Mouse (Mus musculus) stomach, embryonic 14.5 days (tissue): ENCODE results near the gene Stx1a. TPM values are rescaled to one million over a fixed set of nuclear protein-coding genes. Genes with fewer than 3 reads are reported as not detected.
A peak's percentile ranks its signal among the peaks of the same experiment; 100 is the strongest.
"Not testable (repeated sequence)": the region's sequence is repeated elsewhere in the genome, so short reads cannot be mapped to it uniquely, and the experiment has no call there.

ENCODE experiments used
- ATAC-seq: fragments of 200-750 bp; cut with Nextera tagmentation; 2 replicates; pipeline ENCODE4 v1.8.0; 2017; ENCODE audit warnings: low read depth, moderate TSS enrichment; ENCODE audit not compliant: insufficient number of reproducible peaks, insufficient read depth, low FRiP score
- H3K27ac ChIP-seq: fragments of 300-500 bp; sonication (generic); 2 replicates; pipeline ENCODE4 v1.5.1; 2014; ENCODE audit warnings: mild to moderate bottlenecking, low read length, moderate library complexity, mixed read lengths
- H3K27me3 ChIP-seq: fragments of 300-500 bp; sonication (generic); 2 replicates; pipeline ENCODE4 v1.6.1; 2014; ENCODE audit warnings: low read length, control low read depth, mixed read lengths; ENCODE audit not compliant: control insufficient read depth, insufficient read depth
- H3K36me3 ChIP-seq: fragments of 300-500 bp; sonication (generic); 2 replicates; pipeline ENCODE4 v1.6.1; 2014; ENCODE audit warnings: mild to moderate bottlenecking, control low read depth, low read length, moderate library complexity, mixed read lengths; ENCODE audit not compliant: control insufficient read depth, insufficient read depth
- H3K4me1 ChIP-seq: fragments of 300-500 bp; sonication (generic); 2 replicates; pipeline ENCODE4 v1.6.1; 2014; ENCODE audit warnings: low read length, control low read depth, mixed read lengths; ENCODE audit not compliant: control insufficient read depth, insufficient read depth
- H3K4me2 ChIP-seq: fragments of 300-500 bp; sonication (generic); replicated peaks from 2 replicates; pipeline ENCODE4 v1.6.1; 2014; ENCODE audit warnings: low read depth, low read length, control low read depth
- H3K4me3 ChIP-seq: fragments of 300-500 bp; sonication (generic); 2 replicates; pipeline ENCODE4 v1.5.1; 2014; ENCODE audit warnings: low read depth, low read length, control low read depth
- H3K9ac ChIP-seq: fragments of 300-500 bp; sonication (generic); replicated peaks from 2 replicates; pipeline ENCODE4 v1.6.1; 2014; ENCODE audit warnings: low read depth, mild to moderate bottlenecking, control low read depth, low read length, moderate library complexity, mixed read lengths
- H3K9me3 ChIP-seq: fragments of 300-500 bp; sonication (generic); 2 replicates; pipeline ENCODE4 v1.6.1; 2016; ENCODE audit warnings: low read depth, low read length, control low read depth; ENCODE audit not compliant: control insufficient read depth
- WGBS: fragments of 180-500 bp; shearing (Covaris S2); extraction: QIAGEN DNeasy Blood & Tissue Kit; methylation state at CpG from one replicate; pipeline ENCODE4 v1.1.7; 2014; 5-methylcytosine and 5-hydroxymethylcytosine counted together
- polyA plus RNA-seq: library from polyadenylated mRNA; unstranded; fragments of >200 nt; fragmentation: Nextera tagmentation; extraction: Ambion mirVana; gene quantifications from 2 replicates; pipeline ENCODE4 v1.2.1, GENCODE M21; 2014

The Stx1a gene
- polyA plus RNA-seq, 1 experiment from 2014 or later, result 17.7 TPM

- Histone ChIP-seq H3K27me3 (no peaks in the 10 kb centered on the region), H3K4me1 (peaks cover 3% of the 10 kb centered on the region; the same call in 1 of the 2 replicates), H3K9me3 (no peaks in the 10 kb centered on the region), H3K36me3 (peaks cover 7% of the 10 kb centered on the region; the same call in 1 of the 2 replicates), H3K9ac (no peak overlapping the region), H3K27ac (no peak overlapping the region), H3K4me2 (no peak overlapping the region), H3K4me3 (no peak overlapping the region)
- ATAC-seq, result no peak
- WGBS, result 52% methylated on average over 6 of the region's 6 CpGs
These were observed 16.8 kb downstream of the Stx1a start for GRCm38 (mm10) chr5:135040059-135040458.

- WGBS, result 39% methylated on average over 11 of the region's 11 CpGs
- Histone ChIP-seq H3K9ac (no peak overlapping the region), H3K4me3 (no peak overlapping the region), H3K9me3 (no peaks in the 10 kb centered on the region), H3K36me3 (peaks cover 11% of the 10 kb centered on the region; the same call in 1 of the 2 replicates), H3K4me1 (no peaks in the 10 kb centered on the region), H3K27me3 (no peaks in the 10 kb centered on the region), H3K27ac (no peak overlapping the region), H3K4me2 (no peak overlapping the region)
- no peak for ATAC-seq
These were observed 17.5 kb downstream of the Stx1a start for GRCm38 (mm10) chr5:135040777-135041176.

- Histone ChIP-seq H3K4me2 (peak overlapping the region; percentile 14; the same call in 1 of the 2 replicates), H3K27ac (no peak overlapping the region), H3K4me3 (no peak overlapping the region), H3K36me3 (peaks cover 13% of the 10 kb centered on the region; the same call in 1 of the 2 replicates), H3K27me3 (no peaks in the 10 kb centered on the region), H3K4me1 (no peaks in the 10 kb centered on the region), H3K9ac (no peak overlapping the region), H3K9me3 (no peaks in the 10 kb centered on the region)
- WGBS, result 41% methylated on average over 21 of the region's 21 CpGs
- 0 out of 2 replicates have a peak, but pooled peaks have one; percentile 53 for ATAC-seq
These were observed 19.0 kb downstream of the Stx1a start for GRCm38 (mm10) chr5:135042105-135042788.

- Histone ChIP-seq H3K9ac (no peak overlapping the region), H3K36me3 (peaks cover 20% of the 10 kb centered on the region; the same call in 1 of the 2 replicates), H3K27me3 (no peaks in the 10 kb centered on the region), H3K9me3 (no peaks in the 10 kb centered on the region), H3K4me1 (no peaks in the 10 kb centered on the region), H3K4me2 (no peak overlapping the region), H3K27ac (no peak overlapping the region), H3K4me3 (no peak overlapping the region)
- no peak for ATAC-seq
- WGBS, result 90% methylated on average over 3 of the region's 3 CpGs
These were observed 21.3 kb downstream of the Stx1a start for GRCm38 (mm10) chr5:135044575-135044974.

- H3K9ac ChIP-seq, result no peak overlapping the region
- H3K36me3 ChIP-seq, result peaks cover 20% of the 10 kb centered on the region; the same call in 1 of the 2 replicates
- H3K4me2 ChIP-seq, result no peak overlapping the region
- H3K9me3 ChIP-seq, result no peaks in the 10 kb centered on the region
- H3K27me3 ChIP-seq, result no peaks in the 10 kb centered on the region
- H3K27ac ChIP-seq, result no peak overlapping the region
- no peaks in the 10 kb centered on the region for H3K4me1 ChIP-seq
- no peak for ATAC-seq
- H3K4me3 ChIP-seq, result no peak overlapping the region
- 92% methylated on average over 5 of the region's 5 CpGs for WGBS
These were observed 25.3 kb downstream of the Stx1a start for GRCm38 (mm10) chr5:135048539-135048938.

GRCm38 (mm10) chr5:135049268-135049667 is 26.0 kb downstream of the Stx1a start:
- not testable (repeated sequence) for ATAC-seq, H3K4me3 ChIP-seq, H3K4me1 ChIP-seq, H3K4me2 ChIP-seq, H3K27ac ChIP-seq, H3K27me3 ChIP-seq, H3K9ac ChIP-seq, H3K9me3 ChIP-seq
- H3K36me3 ChIP-seq, result peaks cover 27% of the 10 kb centered on the region; the same call in 1 of the 2 replicates
- WGBS, result 87% methylated on average over 6 of the region's 6 CpGs

- no peak for ATAC-seq
- H3K27me3 ChIP-seq, result no peaks in the 10 kb centered on the region
- peaks cover 36% of the 10 kb centered on the region; the same call in 1 of the 2 replicates for H3K36me3 ChIP-seq
- no peaks in the 10 kb centered on the region for H3K9me3 ChIP-seq
- no peak overlapping the region for H3K27ac ChIP-seq
- 84% methylated on average over 12 of the region's 12 CpGs for WGBS
- H3K9ac ChIP-seq, result no peak overlapping the region
- no peaks in the 10 kb centered on the region for H3K4me1 ChIP-seq
- H3K4me3 ChIP-seq, result no peak overlapping the region
- no peak overlapping the region for H3K4me2 ChIP-seq
These were observed 30.1 kb downstream of the Stx1a start for GRCm38 (mm10) chr5:135053356-135053755.

- Histone ChIP-seq H3K4me2 (peak within 1 kb of the TSS; percentile 70), H3K27ac (peak within 1 kb of the TSS; percentile 27; the same call in 1 of the 2 replicates), H3K9ac (peak within 1 kb of the TSS; percentile 82), H3K4me1 (peaks cover 12% of the 10 kb centered on the region; the same call in 1 of the 2 replicates), H3K36me3 (peaks cover 22% of the 10 kb centered on the region), H3K27me3 (no peaks in the 10 kb centered on the region), H3K9me3 (no peaks in the 10 kb centered on the region), H3K4me3 (peak within 1 kb of the TSS; percentile 97)
- ATAC-seq, result peak; percentile 97
- under 1% methylated on average over 52 of the region's 52 CpGs for WGBS
These were observed 40.5 kb downstream of the Stx1a start, which contains the start of gene Dnajc30 for GRCm38 (mm10) chr5:135063629-135064381. Gene Dnajc30 (plus strand): TSS chr5:135064202.
